Mouse (Mus musculus) neural tube, embryonic 12.5 days (tissue): ENCODE measurements around the gene Gm14296. TPM values are rescaled to one million over a fixed set of nuclear protein-coding genes. Genes with fewer than 3 reads are reported as not detected.
"Not testable (repeated sequence)": the region's sequence is repeated elsewhere in the genome, so short reads cannot be mapped to it uniquely, and the experiment has no call there.

Experiments used
- ATAC-seq: fragments of 200-750 bp; cut with Nextera tagmentation; 2 replicates; pipeline ENCODE4 v1.8.0; 2017; ENCODE audit warnings: low read depth, mild to moderate bottlenecking, moderate TSS enrichment, moderate library complexity; ENCODE audit not compliant: low FRiP score
- H3K27ac ChIP-seq: fragments of 300-500 bp; sonication (generic); 2 replicates; pipeline ENCODE4 v1.5.1; 2016
- H3K27me3 ChIP-seq: fragments of 300-500 bp; sonication (generic); replicated peaks from 2 replicates; pipeline ENCODE4 v1.6.1; 2016; ENCODE audit warnings: mild to moderate bottlenecking
- H3K36me3 ChIP-seq: fragments of 300-500 bp; sonication (generic); 2 replicates; pipeline ENCODE4 v1.6.1; 2016; ENCODE audit warnings: mild to moderate bottlenecking
- H3K4me1 ChIP-seq: fragments of 300-500 bp; sonication (generic); 2 replicates; pipeline ENCODE4 v1.6.1; 2016
- H3K4me2 ChIP-seq: fragments of 300-500 bp; sonication (generic); replicated peaks from 2 replicates; pipeline ENCODE4 v1.6.1; 2016; ENCODE audit warnings: mild to moderate bottlenecking
- H3K4me3 ChIP-seq: fragments of 300-500 bp; sonication (generic); 2 replicates; pipeline ENCODE4 v1.5.1; 2016
- H3K9ac ChIP-seq: fragments of 300-500 bp; sonication (generic); 2 replicates; pipeline ENCODE4 v1.6.1; 2016; ENCODE audit warnings: mild to moderate bottlenecking
- H3K9me3 ChIP-seq: fragments of 300-500 bp; sonication (generic); 2 replicates; pipeline ENCODE4 v1.6.1; 2016; ENCODE audit warnings: mild to moderate bottlenecking
- WGBS: fragments of 180-500 bp; shearing (Covaris S2); methylation state at CpG from one replicate; pipeline ENCODE4 v1.1.7; 2016; 5-methylcytosine and 5-hydroxymethylcytosine counted together
- polyA plus RNA-seq: library from polyadenylated mRNA; unstranded; fragments of >200 nt; fragmentation: Nextera tagmentation; extraction: Ambion mirVana; gene quantifications from 2 replicates; pipeline ENCODE4 v1.2.1, GENCODE M21; 2016

Gm14296 gene
- 9.1 and 10.4 TPM in 2 replicates for polyA plus RNA-seq

- H3K36me3 ChIP-seq, H3K4me1 ChIP-seq, H3K9me3 ChIP-seq, H3K4me3 ChIP-seq, H3K27ac ChIP-seq, H3K4me2 ChIP-seq, ATAC-seq, H3K27me3 ChIP-seq, H3K9ac ChIP-seq: not testable (repeated sequence)
- WGBS: no CpG with 5 or more reads among the region's 2 CpGs
These were observed at the start of gene Gm14296 for GRCm38 (mm10) chr2:176927709-176928108. Gene Gm14296 (minus strand): TSS chr2:176927809.

- not testable (repeated sequence) for H3K4me3 ChIP-seq, H3K4me2 ChIP-seq, H3K27ac ChIP-seq, H3K27me3 ChIP-seq, H3K9me3 ChIP-seq, H3K4me1 ChIP-seq, H3K36me3 ChIP-seq, H3K9ac ChIP-seq, ATAC-seq
- no CpG with 5 or more reads among the region's 1 CpGs for WGBS
These were observed 22.1 kb downstream of the Gm14296 start for GRCm38 (mm10) chr2:176905464-176905863.

Other genes starting within 250 kb of the Gm14296 start
- gene Gm14305, start 219.5 kb downstream of the Gm14296 start, polyA plus RNA-seq: 26.9 and 27.8 TPM in 2 replicates
- 7.9 and 9.2 TPM in 2 replicates for gene Gm14295, start 129.2 kb downstream of the Gm14296 start, polyA plus RNA-seq
- not detected in 2 replicates for gene Gm14408, start 96.7 kb downstream of the Gm14296 start, polyA plus RNA-seq
- 7.4 and 7.9 TPM in 2 replicates for gene Gm14419, start 73.1 kb upstream of the Gm14296 start, polyA plus RNA-seq
- not detected in 2 replicates for gene Gm14401, start 146.5 kb upstream of the Gm14296 start, polyA plus RNA-seq